Mouse (Mus musculus): ENCODE measurements around the gene Ost4. TPM values are rescaled to one million over a fixed set of nuclear protein-coding genes. Genes with fewer than 3 reads are reported as not detected.

Gene Ost4
- total RNA-seq, 2 experiments from 2014 or later, result 91.9 to 106 TPM

GRCm38 (mm10) chr5:30922581-30923041 is 15.0 kb upstream of the Ost4 start:
- Histone ChIP-seq H3K27ac (no peak overlapping the region; the same call in 1 of the 2 replicates), H3K4me3 (no peak overlapping the region)
- no peak for TF ChIP-seq CTCF (IDR thresholded peaks at IDR 0.05)
- intact Hi-C loops (cut with DNase I), result loop anchor here (10.0 kb wide), 1 partner anchor 1532 kb away; the partner anchor contains the start of gene Ppp1cb
- DNase-seq (ENCODE audit: extremely low spot score in 1 of 2, low spot score in 2 of 2), result no peak

GRCm38 (mm10) chr5:30921256-30922033 is 13.9 kb upstream of the Ost4 start, which contains the start of gene Khk:
Gene Khk, plus strand, starts transcription at chr5:30921431.
- H3K4me3 ChIP-seq, result peak within 1 kb of the TSS; percentile 75
- peak within 1 kb of the TSS; percentile 89 for H3K27ac ChIP-seq
- peak; percentile 86 for TF ChIP-seq CTCF (IDR thresholded peaks at IDR 0.05)
- intact Hi-C loops (cut with DNase I), result loop anchor here (10.0 kb wide), 1 partner anchor 1533 kb away; the partner anchor contains the start of gene Ppp1cb
- DNase-seq (ENCODE audit: extremely low spot score in 1 of 2, low spot score in 2 of 2), result peak; percentile 86 to 90

- Histone ChIP-seq H3K27ac (no peak overlapping the region), H3K4me3 (no peak overlapping the region)
- no peak for TF ChIP-seq CTCF (IDR thresholded peaks at IDR 0.05)
- no peak for DNase-seq (ENCODE audit: extremely low spot score in 1 of 2, low spot score in 2 of 2)
- intact Hi-C loops (cut with DNase I), result loop anchor here (10.0 kb wide), 1 partner anchor 1534 kb away; the partner anchor contains the start of gene Ppp1cb
Measured at GRCm38 (mm10) chr5:30920621-30921020, 13.0 kb upstream of the Ost4 start.

GRCm38 (mm10) chr5:30919831-30920614 is 12.4 kb upstream of the Ost4 start:
- intact Hi-C loops (cut with DNase I), result loop anchor here (10.0 kb wide), 1 partner anchor 1535 kb away; the partner anchor contains the start of gene Ppp1cb
- Histone ChIP-seq H3K4me3 (no peak overlapping the region), H3K27ac (no peak overlapping the region)
- DNase-seq (ENCODE audit: extremely low spot score in 1 of 2, low spot score in 2 of 2), result no peak
- TF ChIP-seq CTCF (IDR thresholded peaks at IDR 0.05), result no peak

GRCm38 (mm10) chr5:30918691-30919090 is 11.1 kb upstream of the Ost4 start:
- DNase-seq (ENCODE audit: extremely low spot score in 1 of 2, low spot score in 2 of 2), result no peak
- H3K27ac ChIP-seq, result no peak overlapping the region
- intact Hi-C loops (cut with DNase I), result no loop called here

GRCm38 (mm10) chr5:30917891-30918670 is 10.5 kb upstream of the Ost4 start:
- TF ChIP-seq CTCF (IDR thresholded peaks at IDR 0.05), result no peak
- DNase-seq (ENCODE audit: extremely low spot score in 1 of 2, low spot score in 2 of 2), result no peak
- intact Hi-C loops (cut with DNase I), result no loop called here
- H3K4me3 ChIP-seq, result no peak overlapping the region
- no peak overlapping the region for H3K27ac ChIP-seq

More at GRCm38 (mm10) chr5:30918691-30919090, 11.1 kb upstream of the Ost4 start:
- H3K4me3 ChIP-seq, result no peak overlapping the region
- no peak for TF ChIP-seq CTCF (IDR thresholded peaks at IDR 0.05)

GRCm38 (mm10) chr5:30917348-30917747 is 9.8 kb upstream of the Ost4 start:
- no peak for TF ChIP-seq CTCF (IDR thresholded peaks at IDR 0.05)
- DNase-seq (ENCODE audit: extremely low spot score in 1 of 2, low spot score in 2 of 2), result no peak
- no peak overlapping the region for H3K4me3 ChIP-seq
- intact Hi-C loops (cut with DNase I), result no loop called here
- H3K27ac ChIP-seq, result no peak overlapping the region

- no peak for TF ChIP-seq CTCF (IDR thresholded peaks at IDR 0.05)
- Histone ChIP-seq H3K27ac (peak overlapping the region; percentile 48; the same call in 1 of the 2 replicates), H3K4me3 (no peak overlapping the region)
- DNase-seq (ENCODE audit: extremely low spot score in 1 of 2, low spot score in 2 of 2), result no peak
- intact Hi-C loops (cut with DNase I), result no loop called here
Measured at GRCm38 (mm10) chr5:30916841-30917240, 9.3 kb upstream of the Ost4 start.

GRCm38 (mm10) chr5:30915974-30916433 is 8.4 kb upstream of the Ost4 start:
- Histone ChIP-seq H3K4me3 (no peak overlapping the region), H3K27ac (peak overlapping the region; percentile 48; the same call in 1 of the 2 replicates)
- TF ChIP-seq CTCF (IDR thresholded peaks at IDR 0.05), result peak; percentile 76
- intact Hi-C loops (cut with DNase I), result loop anchor here (1.0 kb wide), 1 partner anchor 110 kb away; no protein-coding TSS in a partner anchor
- peak; percentile 74 to 89 for DNase-seq (ENCODE audit: extremely low spot score in 1 of 2, low spot score in 2 of 2)

- intact Hi-C loops (cut with DNase I), result loop anchor here (1.0 kb wide), 1 partner anchor 109 kb away; no protein-coding TSS in a partner anchor
- H3K4me3 ChIP-seq, result no peak overlapping the region
- no peak for DNase-seq (ENCODE audit: extremely low spot score in 1 of 2, low spot score in 2 of 2)
- no peak overlapping the region for H3K27ac ChIP-seq
- no peak for TF ChIP-seq CTCF (IDR thresholded peaks at IDR 0.05)
Measured at GRCm38 (mm10) chr5:30915456-30915855, 7.9 kb upstream of the Ost4 start.

GRCm38 (mm10) chr5:30914849-30915248 is 7.3 kb upstream of the Ost4 start:
- TF ChIP-seq CTCF (IDR thresholded peaks at IDR 0.05), result no peak
- Histone ChIP-seq H3K4me3 (no peak overlapping the region), H3K27ac (no peak overlapping the region)
- intact Hi-C loops (cut with DNase I), result loop anchor here (1.0 kb wide), 1 partner anchor 109 kb away; no protein-coding TSS in a partner anchor
- DNase-seq (ENCODE audit: extremely low spot score in 1 of 2, low spot score in 2 of 2), result no peak

Data from left cerebral cortex, adult 2 months (tissue).